Mouse (Mus musculus) CH12.LX (cell line): ENCODE data around the gene Rac1. TPM values are rescaled to one million over a fixed set of nuclear protein-coding genes. Genes with fewer than 3 reads are reported as not detected.

ENCODE experiments used
- DNase-seq: peaks from one replicate; pipeline ENCODE4 v3.0.0-alpha.2; 2013; ENCODE audit errors: extremely low read depth
- H3K27ac ChIP-seq: 2 replicates; pipeline ENCODE4 v1.5.1; 2012; ENCODE audit warnings: low read depth, mild to moderate bottlenecking, control low read depth, moderate library complexity; ENCODE audit not compliant: insufficient read depth
- H3K27me3 ChIP-seq: replicated peaks from 2 replicates; pipeline ENCODE3; 2012; ENCODE audit warnings: inconsistent platforms
- H3K36me3 ChIP-seq, 2 experiments: replicated peaks in 1 of 2; 2 replicates each; pipeline versions ENCODE3 to v1.6.1; 2012; ENCODE audit warnings: inconsistent platforms in 1 of 2, low read length in 1 of 2, mild to moderate bottlenecking in 1 of 2, mixed read lengths in 1 of 2, moderate library complexity in 1 of 2; ENCODE audit not compliant: control insufficient read depth in 1 of 2, insufficient read depth in 1 of 2
- H3K4me1 ChIP-seq, 2 experiments: 2 replicates each; pipeline ENCODE4 v1.6.1; 2012; ENCODE audit warnings: inconsistent platforms in 1 of 2, moderate library complexity in 1 of 2; ENCODE audit not compliant: insufficient read depth in 2 of 2, control insufficient read depth in 1 of 2
- H3K4me2 ChIP-seq: 2 replicates; pipeline ENCODE4 v1.6.1; 2012; ENCODE audit warnings: low read depth, mild to moderate bottlenecking, control low read depth; ENCODE audit not compliant: poor library complexity, insufficient read depth, severe bottlenecking
- H3K4me3 ChIP-seq, 3 experiments: fragments of 150-350 bp in 1 of 3; sonication (generic) in 1 of 3; replicated peaks in 1 of 3; 2 replicates each; pipeline versions ENCODE3 to v1.5.1; 2011 to 2012; ENCODE audit warnings: low read depth in 2 of 3, low read length in 2 of 3, mild to moderate bottlenecking in 2 of 3, moderate library complexity in 2 of 3, control low read depth in 1 of 3, improper control_type of control experiment in 1 of 3, inconsistent platforms in 1 of 3, mixed read lengths in 1 of 3; ENCODE audit not compliant: poor library complexity in 1 of 3
- H3K79me2 ChIP-seq: replicated peaks from 2 replicates; pipeline ENCODE4 v1.6.1; 2012; ENCODE audit warnings: mild to moderate bottlenecking, moderate library complexity; ENCODE audit not compliant: control insufficient read depth, poor library complexity, insufficient read depth, severe bottlenecking; ENCODE audit errors: extremely low read depth
- H3K9ac ChIP-seq: 2 replicates; pipeline ENCODE4 v1.6.1; 2012; ENCODE audit warnings: low read depth, mild to moderate bottlenecking, control low read depth, moderate library complexity; ENCODE audit not compliant: insufficient read depth
- H3K9me3 ChIP-seq: replicated peaks from 2 replicates; pipeline ENCODE3; 2012; ENCODE audit warnings: low read length, inconsistent platforms, mixed read lengths
- BHLHE40 ChIP-seq: IDR thresholded peaks from 2 replicates; pipeline ENCODE4 v1.6.1; 2011; ENCODE audit warnings: mild to moderate bottlenecking, low read depth, low read length, improper control_type of control experiment
- CTCF ChIP-seq, 2 experiments: IDR thresholded peaks in 1 of 2; conservative IDR thresholded peaks in 1 of 2; 2 replicates each; pipeline ENCODE4 v1.5.1; 2011 to 2012; ENCODE audit warnings: low read depth in 2 of 2, low read length in 2 of 2, improper control_type of control experiment in 1 of 2, inconsistent platforms in 1 of 2, mild to moderate bottlenecking in 1 of 2, moderate library complexity in 1 of 2
- E2F4 ChIP-seq: IDR thresholded peaks from 2 replicates; pipeline ENCODE4 v1.6.1; 2011; ENCODE audit warnings: low read depth, low read length, improper control_type of control experiment; ENCODE audit not compliant: insufficient replicate concordance
- ELF1 ChIP-seq: IDR thresholded peaks from 2 replicates; pipeline ENCODE4 v1.6.1; 2014; ENCODE audit warnings: low read depth, mild to moderate bottlenecking, inconsistent platforms, low read length, improper control_type of control experiment
- EP300 ChIP-seq: IDR thresholded peaks from 2 replicates; pipeline ENCODE4 v1.6.1; 2011; ENCODE audit warnings: low read length, improper control_type of control experiment
- ETS1 ChIP-seq: conservative IDR thresholded peaks from 2 replicates; pipeline ENCODE4 v1.6.1; 2012; ENCODE audit warnings: low read depth, mild to moderate bottlenecking, inconsistent platforms, low read length, improper control_type of control experiment, moderate library complexity
- GABPA ChIP-seq: IDR thresholded peaks from 2 replicates; pipeline ENCODE4 v1.6.1; 2012; ENCODE audit warnings: low read depth, low read length, improper control_type of control experiment, inconsistent platforms; ENCODE audit not compliant: insufficient replicate concordance
- HCFC1 ChIP-seq: IDR thresholded peaks from 2 replicates; pipeline ENCODE4 v1.6.1; 2012; ENCODE audit warnings: low read depth, mild to moderate bottlenecking, inconsistent platforms, low read length, improper control_type of control experiment
- JUN ChIP-seq: IDR thresholded peaks from 2 replicates; pipeline ENCODE4 v1.6.1; 2011; ENCODE audit warnings: low read depth, mild to moderate bottlenecking, low read length, improper control_type of control experiment, moderate library complexity; ENCODE audit not compliant: insufficient read depth
- KAT2A ChIP-seq: IDR thresholded peaks from 2 replicates; pipeline ENCODE4 v1.6.1; 2012; ENCODE audit warnings: low read length, improper control_type of control experiment, inconsistent platforms; ENCODE audit not compliant: insufficient replicate concordance
- MAFK ChIP-seq: IDR thresholded peaks from 2 replicates; pipeline ENCODE4 v1.6.1; 2011; ENCODE audit warnings: low read length, improper control_type of control experiment; ENCODE audit not compliant: insufficient replicate concordance
- MAX ChIP-seq: IDR thresholded peaks from 2 replicates; pipeline ENCODE4 v1.6.1; 2011; ENCODE audit warnings: low read length, improper control_type of control experiment
- MAZ ChIP-seq: IDR thresholded peaks from 2 replicates; pipeline ENCODE4 v1.6.1; 2012; ENCODE audit warnings: low read depth, mild to moderate bottlenecking, inconsistent platforms, low read length, improper control_type of control experiment, moderate library complexity
- MXI1 ChIP-seq: IDR thresholded peaks from 2 replicates; pipeline ENCODE4 v1.6.1; 2011; ENCODE audit warnings: mild to moderate bottlenecking, low read depth, low read length, improper control_type of control experiment
- NRF1 ChIP-seq: IDR thresholded peaks from 2 replicates; pipeline ENCODE4 v1.6.1; 2014; ENCODE audit warnings: low read depth, mild to moderate bottlenecking, inconsistent platforms, low read length, improper control_type of control experiment, moderate library complexity
- POLR2A ChIP-seq: IDR thresholded peaks from 2 replicates; pipeline ENCODE4 v1.6.1; 2011; ENCODE audit warnings: low read depth, mild to moderate bottlenecking, improper control_type of control experiment, low read length
- SIN3A ChIP-seq: IDR thresholded peaks from 2 replicates; pipeline ENCODE4 v1.6.1; 2012; ENCODE audit warnings: low read length, improper control_type of control experiment, inconsistent platforms
- USF1 ChIP-seq: IDR thresholded peaks from 2 replicates; pipeline ENCODE4 v1.6.1; 2014; ENCODE audit warnings: low read depth, mild to moderate bottlenecking, inconsistent platforms, low read length, improper control_type of control experiment
- ZC3H11A ChIP-seq: IDR thresholded peaks from 2 replicates; pipeline ENCODE4 v1.6.1; 2012; ENCODE audit warnings: low read depth, mild to moderate bottlenecking, inconsistent platforms, low read length, improper control_type of control experiment
- ZKSCAN1 ChIP-seq: IDR thresholded peaks from 2 replicates; pipeline ENCODE4 v1.6.1; 2012; ENCODE audit warnings: low read depth, inconsistent platforms, low read length, improper control_type of control experiment, borderline replicate concordance
- ZNF384 ChIP-seq: IDR thresholded peaks from 2 replicates; pipeline ENCODE4 v1.6.1; 2012; ENCODE audit warnings: low read depth, low read length, improper control_type of control experiment, inconsistent platforms
- dilution Hi-C: fragments of 300-500 bp; cut with MboI; formaldehyde crosslinking; loops from 2 replicates; pipeline ENCODE4 v1.14.3; 2020; ENCODE audit warnings: low sequenced_read_pairs; ENCODE audit not compliant: extremely low pct_unique_long_range_greater_than_20kb, extremely low pct_ligation_motif_present
- in situ Hi-C: fragments of 300-500 bp; cut with MboI; formaldehyde crosslinking; loops from 3 replicates; pipeline ENCODE4 v1.14.3; 2019; ENCODE audit warnings: low sequenced_read_pairs, low pct_ligation_motif_present, low pct_unique_long_range_greater_than_20kb, mixed read lengths
- polyA plus RNA-seq: library from polyadenylated mRNA; unstranded; fragments of >175 nt; gene quantifications from 2 replicates; pipeline ENCODE4 v1.2.1, GENCODE M21; 2012; ENCODE audit warnings: low read depth; ENCODE audit not compliant: insufficient read length
- total RNA-seq, 2 experiments: library from RNA; depleted of rRNA; stranded (reverse); fragments of 300-350 nt in 1 of 2; fragments of >200 nt in 1 of 2; gene quantifications; 2 replicates each; pipeline ENCODE4 v1.2.3; 2012 to 2014

Gene Rac1
- total and polyA plus RNA-seq, 3 experiments, result 138 to 222 (median 199) TPM

GRCm38 (mm10) chr5:143465156-143466085 lies 62.4 kb downstream of the Rac1 start:
- peak overlapping the region; percentile 74 to 95 (median 84) for H3K4me3 ChIP-seq
- no peak for DNase-seq
- in situ Hi-C loops (loop anchor here (5.0 kb wide), 1 partner anchor 37 kb away; no protein-coding TSS in a partner anchor), dilution Hi-C loops (no loop called here)
- peak overlapping the region; percentile 94 for H3K4me2 ChIP-seq
- H3K27ac ChIP-seq, result no peak overlapping the region
- H3K4me1 ChIP-seq, result peaks cover 2 to 36% of the 10 kb centered on the region in 2 experiments; a peak in 2 of 4 replicates
- H3K9ac ChIP-seq, result peak overlapping the region; percentile 61
- no peaks in the 10 kb centered on the region for H3K9me3 ChIP-seq
- H3K79me2 ChIP-seq, result peaks cover 16% of the 10 kb centered on the region
- peaks cover 14 to 39% of the 10 kb centered on the region in 2 experiments for H3K36me3 ChIP-seq
- TF ChIP-seq SIN3A (no peak), E2F4 (no peak), MAZ (no peak), ZNF384 (peak; percentile 69), ELF1 (no peak), NRF1 (no peak)
- peaks cover 3% of the 10 kb centered on the region for H3K27me3 ChIP-seq

DNA sequence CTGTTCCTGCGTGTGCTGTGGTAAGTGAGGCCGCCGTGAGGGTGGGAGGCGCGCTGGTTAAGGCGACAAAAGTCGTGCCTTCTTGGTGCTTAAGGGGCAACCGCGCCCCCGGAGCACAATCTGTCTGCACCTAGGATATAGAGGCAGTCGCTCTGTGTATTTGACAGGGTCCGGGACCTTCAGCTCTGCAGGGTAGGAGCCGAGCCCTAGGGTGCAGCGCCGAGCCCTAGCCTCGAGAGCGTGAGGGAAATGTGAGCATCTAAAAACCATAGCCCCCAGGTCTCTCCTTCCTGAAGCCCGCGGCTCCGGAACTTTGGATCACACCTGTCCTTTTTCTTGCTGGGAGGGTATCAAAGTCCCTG lies 63.1 kb downstream of the Rac1 start:
- in situ Hi-C loops, result loop anchor here (5.0 kb wide), 1 partner anchor 38 kb away; no protein-coding TSS in a partner anchor
- H3K36me3 ChIP-seq, result peaks cover 13 to 35% of the 10 kb centered on the region in 2 experiments
- H3K9ac ChIP-seq, result peak overlapping the region; percentile 61
- peaks cover 6% of the 10 kb centered on the region for H3K27me3 ChIP-seq
- H3K4me2 ChIP-seq, result peak overlapping the region; percentile 94
- peaks cover 16% of the 10 kb centered on the region for H3K79me2 ChIP-seq
- TF ChIP-seq EP300, result no peak
- TF ChIP-seq SIN3A, result 0 out of 2 replicates have a peak, but pooled peaks have one; percentile 1
- TF ChIP-seq, all 38 proteins: peak for 1
- Histone ChIP-seq H3K4me1 (peaks cover 0 to 29% of the 10 kb centered on the region in 2 experiments; a peak in 2 of 4 replicates), H3K4me3 (peak overlapping the region; percentile 74 to 95 (median 84)), H3K27ac (no peak overlapping the region), H3K9me3 (no peaks in the 10 kb centered on the region)
- peak; percentile 23 for DNase-seq
- dilution Hi-C loops, result no loop called here

- peak; percentile 93 for DNase-seq
- Histone ChIP-seq H3K4me2 (peak within 1 kb of the TSS; percentile 94), H3K27me3 (peaks cover 8% of the 10 kb centered on the region), H3K4me3 (peak within 1 kb of the TSS; percentile 74 to 95 (median 84)), H3K36me3 (peaks cover 10 to 30% of the 10 kb centered on the region in 2 experiments), H3K79me2 (peaks cover 16% of the 10 kb centered on the region), H3K27ac (no peak within 1 kb of the TSS), H3K9me3 (no peaks in the 10 kb centered on the region), H3K9ac (peak within 1 kb of the TSS; percentile 77), H3K4me1 (peaks cover 0 to 25% of the 10 kb centered on the region in 2 experiments; a peak in 2 of 4 replicates)
- dilution Hi-C loops, result no loop called here
- in situ Hi-C loops, result no loop called here
- TF ChIP-seq JUN, result no peak
- peak; percentile 61; the same call in 1 of the 2 replicates for TF ChIP-seq BHLHE40
- peak; percentile 95 for TF ChIP-seq POLR2A
- peak; percentile 24 for TF ChIP-seq USF1
- TF ChIP-seq ZC3H11A, result no peak
- peak; percentile 70 for TF ChIP-seq HCFC1
- peak; percentile 99 for TF ChIP-seq ELF1
- TF ChIP-seq MXI1, result peak; percentile 72
- no peak for TF ChIP-seq CTCF (conservative IDR thresholded peaks at IDR 0.05 in 1 of 2, IDR thresholded peaks at IDR 0.05 in 1 of 2; ENCODE audit: low read depth in 2 of 2, low read length in 2 of 2)
- no peak for TF ChIP-seq GABPA
- peak; percentile 41 for TF ChIP-seq ETS1
- no peak for TF ChIP-seq EP300
- TF ChIP-seq KAT2A, result peak; percentile 65; the same call in 1 of the 2 replicates
- no peak for TF ChIP-seq ZKSCAN1
- TF ChIP-seq MAX, result peak; percentile 77
- 0 out of 2 replicates have a peak, but pooled peaks have one; percentile 24 for TF ChIP-seq MAFK
- peak; percentile 74; the same call in 1 of the 2 replicates for TF ChIP-seq SIN3A
These were observed 63.6 kb downstream of the Rac1 start, which contains the start of gene Daglb for GRCm38 (mm10) chr5:143464100-143464756. TSS of gene Daglb (plus strand) at chr5:143464584.
